Mouse (Mus musculus): ENCODE results near the gene Mxra7.

DNA sequence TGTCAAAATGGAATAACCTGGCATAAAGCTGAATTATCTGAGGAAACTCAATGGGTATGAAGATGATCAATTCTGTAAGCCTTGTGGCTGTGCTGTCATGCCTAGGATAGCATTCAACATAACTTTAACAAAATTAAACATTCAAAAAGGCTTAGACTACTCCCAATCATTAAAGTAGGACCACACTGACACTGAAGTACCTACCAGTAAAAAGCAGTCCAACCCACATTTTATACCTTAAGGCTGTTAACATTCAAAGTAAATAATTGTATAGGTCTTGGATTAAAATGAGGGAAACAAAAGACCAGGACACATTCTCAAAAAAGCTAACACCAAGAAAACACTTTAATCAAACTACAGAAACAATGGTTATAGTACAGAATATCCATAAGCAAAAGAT is 21.7 kb upstream of the Mxra7 start:
- TF ChIP-seq POLR2A (IDR thresholded peaks at IDR 0.05; ENCODE audit: low read depth, low read length): no peak
- no peak for TF ChIP-seq CTCF (IDR thresholded peaks at IDR 0.05; ENCODE audit: borderline replicate concordance, insufficient read depth, low read length)

Data from embryonic fibroblast, embryonic 13.5 days (primary cell).